In genomic region chr6:39539679-39540155, GRCm38 (mm10) we compare ENCODE assay signal across 8 mouse cellular contexts. TPM values are rescaled to one million over a fixed set of nuclear protein-coding genes. Genes with fewer than 3 reads are reported as not detected.
A peak's percentile ranks its signal among the peaks of the same experiment; 100 is the strongest.
DNase-seq lines count a peak whose midpoint lies in the region; ATAC-seq lines count a peak whose summit lies in the region.

No protein-coding gene starts in this region.

- H3K4me3 ChIP-seq in forebrain, embryonic 12.5 days (replicated peaks): no peak overlapping the region
- peak overlapping the region; percentile 29 for H3K4me3 ChIP-seq in hindbrain, embryonic 10.5 days
- no peak overlapping the region for H3K4me3 ChIP-seq in limb, embryonic 12.5 days (replicated peaks)
- no peak overlapping the region for H3K4me3 ChIP-seq in midbrain, embryonic 11.5 days (ENCODE audit: low read depth, low read length)

- no peaks in the 10 kb centered on the region for H3K36me3 ChIP-seq in forebrain, embryonic 12.5 days (replicated peaks)
- peaks cover 6% of the 10 kb centered on the region; the same call in 1 of the 2 replicates for H3K36me3 ChIP-seq in hindbrain, embryonic 10.5 days
- H3K36me3 ChIP-seq in limb, embryonic 12.5 days: no peaks in the 10 kb centered on the region
- H3K36me3 ChIP-seq in midbrain, embryonic 11.5 days (ENCODE audit: control insufficient read depth, insufficient read depth, low read length): no peaks in the 10 kb centered on the region

- H3K4me2 ChIP-seq in forebrain, embryonic 12.5 days: peak overlapping the region; percentile 3; the same call in 1 of the 2 replicates
- H3K4me2 ChIP-seq in limb, embryonic 12.5 days: peak overlapping the region; percentile 29
- H3K4me2 ChIP-seq in midbrain, embryonic 11.5 days: 0 out of 2 replicates have a peak overlapping the region, but pooled peaks have one; percentile 8

- H3K9ac ChIP-seq in forebrain, embryonic 12.5 days: no peak overlapping the region
- H3K9ac ChIP-seq in limb, embryonic 12.5 days (replicated peaks): peak overlapping the region; percentile 37
- peak overlapping the region; percentile 25; the same call in 1 of the 2 replicates for H3K9ac ChIP-seq in midbrain, embryonic 11.5 days (ENCODE audit: low read length)

- ATAC-seq in forebrain, embryonic 12.5 days (ENCODE audit: low FRiP score): no peak
- ATAC-seq in limb, embryonic 12.5 days (ENCODE audit: insufficient number of reproducible peaks, insufficient read depth, low FRiP score, low TSS enrichment, low read depth): no peak
- peak; percentile 43 for ATAC-seq in midbrain, embryonic 11.5 days (ENCODE audit: low FRiP score)
- ATAC-seq in megakaryocyte-erythroid progenitor cell, adult 5-6 weeks (replicated peaks; ENCODE audit: low FRiP score, low TSS enrichment, poor library complexity, severe bottlenecking): no peak
- ATAC-seq in erythroblast, adult 5-6 weeks (replicated peaks; ENCODE audit: low FRiP score, poor library complexity, severe bottlenecking): no peak

- peak overlapping the region; percentile 66 for H3K27ac ChIP-seq in forebrain, embryonic 12.5 days
- H3K27ac ChIP-seq in hindbrain, embryonic 10.5 days: peak overlapping the region; percentile 85
- peak overlapping the region; percentile 84 for H3K27ac ChIP-seq in limb, embryonic 12.5 days
- peak overlapping the region; percentile 58 for H3K27ac ChIP-seq in midbrain, embryonic 11.5 days (ENCODE audit: low read depth, low read length)

- H3K4me1 ChIP-seq in forebrain, embryonic 12.5 days: peaks cover 55% of the 10 kb centered on the region
- peaks cover 64% of the 10 kb centered on the region for H3K4me1 ChIP-seq in hindbrain, embryonic 10.5 days (replicated peaks)
- H3K4me1 ChIP-seq in limb, embryonic 12.5 days (replicated peaks): peaks cover 60% of the 10 kb centered on the region
- peaks cover 45% of the 10 kb centered on the region for H3K4me1 ChIP-seq in midbrain, embryonic 11.5 days (ENCODE audit: control insufficient read depth, insufficient read depth, low read length)

- no peaks in the 10 kb centered on the region for H3K27me3 ChIP-seq in forebrain, embryonic 12.5 days
- H3K27me3 ChIP-seq in hindbrain, embryonic 10.5 days (ENCODE audit: insufficient read depth, poor library complexity, severe bottlenecking): no peaks in the 10 kb centered on the region
- H3K27me3 ChIP-seq in limb, embryonic 12.5 days: no peaks in the 10 kb centered on the region
- H3K27me3 ChIP-seq in midbrain, embryonic 11.5 days (ENCODE audit: control insufficient read depth, insufficient read depth, low read length): no peaks in the 10 kb centered on the region

- 19% methylated on average over 7 of the region's 7 CpGs for WGBS in forebrain, embryonic 12.5 days
- 5% methylated on average over 7 of the region's 7 CpGs for whole genome bisulfite sequencing in hindbrain, embryonic 10.5 days
- 5% methylated on average over 7 of the region's 7 CpGs for WGBS in limb, embryonic 12.5 days
- 12% methylated on average over 7 of the region's 7 CpGs for WGBS in midbrain, embryonic 11.5 days

- H3K9me3 ChIP-seq in forebrain, embryonic 12.5 days: no peaks in the 10 kb centered on the region
- no peaks in the 10 kb centered on the region for H3K9me3 ChIP-seq in hindbrain, embryonic 10.5 days
- H3K9me3 ChIP-seq in limb, embryonic 12.5 days: no peaks in the 10 kb centered on the region
- no peaks in the 10 kb centered on the region for H3K9me3 ChIP-seq in midbrain, embryonic 11.5 days (ENCODE audit: control insufficient read depth, low read length)

- DNase-seq in adipocyte (ENCODE audit: low spot score): peak; percentile 30
- peak; percentile 62 for DNase-seq in hindbrain, embryonic 10.5 days (ENCODE audit: low spot score)
- no peak for DNase-seq in midbrain, embryonic 11.5 days (ENCODE audit: low spot score, missing footprints)
- no peak for DNase-seq in ovary, adult 18-20 months (ENCODE audit: low spot score)

RNA-seq across cellular contexts. Expression of gene Dennd2a, which starts 17.9 kb away (rescaled TPM):
- 37.6 and 39.3 TPM in 2 replicates for polyA plus RNA-seq in forebrain, embryonic 12.5 days (2016; fragmentation: Nextera tagmentation; extraction: Ambion mirVana)
- polyA plus RNA-seq in hindbrain, embryonic 10.5 days (2016; fragmentation: Nextera tagmentation; extraction: Ambion mirVana): 42.7 and 45.6 TPM in 2 replicates
- 34.9 and 35.3 TPM in 2 replicates for polyA plus RNA-seq in limb, embryonic 12.5 days (2016; fragmentation: Nextera tagmentation; extraction: Ambion mirVana)
- polyA plus RNA-seq in midbrain, embryonic 11.5 days (2014; fragmentation: Nextera tagmentation; extraction: Ambion mirVana): 44.9 and 49.3 TPM in 2 replicates
- total RNA-seq in megakaryocyte-erythroid progenitor cell, adult 5-6 weeks (2014; fragmentation: Nextera tagmentation): not detected in 2 replicates
- total RNA-seq in megakaryocyte-erythroid progenitor cell, adult 5-6 weeks (2017): not detected in 2 replicates
- 1.3 TPM in 1 of 2 replicates, not detected in the other for total RNA-seq in erythroblast, adult 5-6 weeks (2015; ENCODE audit: low replicate concordance)
- 0.43 and 0.70 TPM in 2 replicates for total RNA-seq in erythroblast, adult 5-6 weeks (2017; ENCODE audit: low replicate concordance)

RNA-seq across cellular contexts. Expression of gene Adck2, which starts 34.0 kb away (rescaled TPM):
- polyA plus RNA-seq in forebrain, embryonic 12.5 days (2016; fragmentation: Nextera tagmentation; extraction: Ambion mirVana): 36.6 and 37.0 TPM in 2 replicates
- 29.3 and 30.8 TPM in 2 replicates for polyA plus RNA-seq in hindbrain, embryonic 10.5 days (2016; fragmentation: Nextera tagmentation; extraction: Ambion mirVana)
- polyA plus RNA-seq in limb, embryonic 12.5 days (2016; fragmentation: Nextera tagmentation; extraction: Ambion mirVana): 31.4 and 38.6 TPM in 2 replicates
- 25.5 and 28.4 TPM in 2 replicates for polyA plus RNA-seq in midbrain, embryonic 11.5 days (2014; fragmentation: Nextera tagmentation; extraction: Ambion mirVana)
- 12.0 and 39.5 TPM in 2 replicates for total RNA-seq in megakaryocyte-erythroid progenitor cell, adult 5-6 weeks (2014; fragmentation: Nextera tagmentation)
- 7.6 and 11.8 TPM in 2 replicates for total RNA-seq in megakaryocyte-erythroid progenitor cell, adult 5-6 weeks (2017)
- total RNA-seq in erythroblast, adult 5-6 weeks (2015; ENCODE audit: low replicate concordance): 0.38 and 4.4 TPM in 2 replicates
- total RNA-seq in erythroblast, adult 5-6 weeks (2017; ENCODE audit: low replicate concordance): 0.56 and 5.9 TPM in 2 replicates

RNA-seq across cellular contexts. Expression of gene Gm42420, which starts 45.8 kb away (rescaled TPM):
- 0.87 and 1.7 TPM in 2 replicates for polyA plus RNA-seq in forebrain, embryonic 12.5 days (2016; fragmentation: Nextera tagmentation; extraction: Ambion mirVana)
- polyA plus RNA-seq in hindbrain, embryonic 10.5 days (2016; fragmentation: Nextera tagmentation; extraction: Ambion mirVana): 0.76 and 1.6 TPM in 2 replicates
- 1.0 TPM in 1 of 2 replicates, not detected in the other for polyA plus RNA-seq in limb, embryonic 12.5 days (2016; fragmentation: Nextera tagmentation; extraction: Ambion mirVana)
- 0.51 and 1.1 TPM in 2 replicates for polyA plus RNA-seq in midbrain, embryonic 11.5 days (2014; fragmentation: Nextera tagmentation; extraction: Ambion mirVana)
- 0.96 and 2.5 TPM in 2 replicates for total RNA-seq in megakaryocyte-erythroid progenitor cell, adult 5-6 weeks (2014; fragmentation: Nextera tagmentation)
- total RNA-seq in megakaryocyte-erythroid progenitor cell, adult 5-6 weeks (2017): not detected in 2 replicates
- 5.2 and 6.7 TPM in 2 replicates for total RNA-seq in erythroblast, adult 5-6 weeks (2015; ENCODE audit: low replicate concordance)
- 2.1 TPM in 1 of 2 replicates, not detected in the other for total RNA-seq in erythroblast, adult 5-6 weeks (2017; ENCODE audit: low replicate concordance)

RNA-seq across cellular contexts. Expression of gene Ndufb2, which starts 52.7 kb away (rescaled TPM):
- 241 and 242 TPM in 2 replicates for polyA plus RNA-seq in forebrain, embryonic 12.5 days (2016; fragmentation: Nextera tagmentation; extraction: Ambion mirVana)
- polyA plus RNA-seq in hindbrain, embryonic 10.5 days (2016; fragmentation: Nextera tagmentation; extraction: Ambion mirVana): 292 and 328 TPM in 2 replicates
- polyA plus RNA-seq in limb, embryonic 12.5 days (2016; fragmentation: Nextera tagmentation; extraction: Ambion mirVana): 298 and 316 TPM in 2 replicates
- 234 and 271 TPM in 2 replicates for polyA plus RNA-seq in midbrain, embryonic 11.5 days (2014; fragmentation: Nextera tagmentation; extraction: Ambion mirVana)
- 159 and 176 TPM in 2 replicates for total RNA-seq in megakaryocyte-erythroid progenitor cell, adult 5-6 weeks (2014; fragmentation: Nextera tagmentation)
- total RNA-seq in megakaryocyte-erythroid progenitor cell, adult 5-6 weeks (2017): 65.9 and 71.6 TPM in 2 replicates
- total RNA-seq in erythroblast, adult 5-6 weeks (2015; ENCODE audit: low replicate concordance): 5.8 and 46.6 TPM in 2 replicates
- 28.5 and 34.0 TPM in 2 replicates for total RNA-seq in erythroblast, adult 5-6 weeks (2017; ENCODE audit: low replicate concordance)

Comparison
In these comparisons a context has a peak if more than half of its experiments do, and no peak if none do; other contexts are left out.
1. DNase-seq: peak in adipocyte (single experiment) and hindbrain, embryonic 10.5 days (single experiment); none in midbrain, embryonic 11.5 days (single experiment) and ovary, adult 18-20 months (single experiment).
2. Peak in every context shown above with its lines, with median percentiles within 50 percentile points of each other: H3K27ac ChIP-seq and H3K4me2 ChIP-seq.